Mouse (Mus musculus): ENCODE measurements around the gene Map2k3.
"Not testable (repeated sequence)": the region's sequence is repeated elsewhere in the genome, so short reads cannot be mapped to it uniquely, and the experiment has no call there.

DNA sequence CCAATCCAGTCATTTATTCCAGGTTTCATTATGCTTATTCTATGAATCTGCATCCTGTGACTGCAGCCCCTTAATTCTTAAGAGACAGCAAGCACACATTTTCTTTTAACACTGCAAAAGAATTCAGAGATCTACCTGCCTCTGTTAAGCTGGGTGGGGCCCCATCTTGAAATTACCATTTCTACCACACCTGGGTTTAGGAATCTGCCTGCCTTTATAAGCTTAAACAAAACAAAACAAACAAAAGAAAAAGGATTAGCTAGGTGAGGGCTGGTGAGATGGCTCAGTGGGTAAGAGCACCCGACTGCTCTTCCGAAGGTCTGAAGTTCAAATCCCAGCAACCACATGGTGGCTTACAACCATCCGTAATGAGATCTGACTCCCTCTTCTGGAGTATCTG, 44.8 kb upstream of the Map2k3 start:
- not testable (repeated sequence) for TF ChIP-seq CTCF (IDR thresholded peaks at IDR 0.05; ENCODE audit: borderline replicate concordance, control insufficient read depth, extremely low read depth, insufficient read depth, low read length, poor library complexity); POLR2A (IDR thresholded peaks at IDR 0.05; ENCODE audit: control insufficient read depth, extremely low read depth, insufficient read depth, low read length, poor library complexity)

Measured in thymus, adult 2 months (tissue).